Mouse (Mus musculus) gastrocnemius, adult 8-10 months (tissue): ENCODE results near the gene Wt1. TPM values are rescaled to one million over a fixed set of nuclear protein-coding genes. Genes with fewer than 3 reads are reported as not detected.

Experiments
- DNase-seq, 2 experiments: peaks; one replicate each; pipeline ENCODE4 v3.0.0; 2022; ENCODE audit warnings: low spot score in 2 of 2
- total RNA-seq, 4 experiments: library from RNA; stranded (reverse); gene quantifications; 2 replicates each; pipeline ENCODE4 v1.2.4; 2022

Gene Wt1
- total RNA-seq, 4 experiments from 2014 or later = not detected

GRCm38 (mm10) chr2:105182501-105182900 lies 56.2 kb downstream of the Wt1 start:
- DNase-seq = no peak

GRCm38 (mm10) chr2:105185140-105185539 lies 58.8 kb downstream of the Wt1 start:
- no peak for DNase-seq

GRCm38 (mm10) chr2:105185768-105186529 lies 59.6 kb downstream of the Wt1 start:
- no peak for DNase-seq

DNA sequence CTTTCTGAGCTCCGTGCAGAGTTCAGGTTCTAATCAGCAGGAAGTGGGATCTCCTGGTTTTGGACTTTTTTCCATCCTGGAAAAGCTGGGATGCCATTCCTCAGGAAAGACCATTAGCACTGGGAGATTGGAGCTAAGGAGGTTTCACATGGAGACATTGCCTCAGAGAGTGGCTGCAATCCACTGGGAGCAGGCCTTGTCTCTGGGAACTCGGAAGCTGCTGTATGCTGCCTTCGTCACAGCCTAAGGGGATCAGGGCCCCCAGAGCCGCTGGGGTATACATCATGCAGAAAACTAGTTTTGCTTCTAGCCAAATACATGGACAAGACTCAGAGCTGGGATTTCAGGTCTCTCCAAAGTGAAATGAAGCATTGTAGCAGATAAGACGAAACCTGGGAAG lies 60.3 kb downstream of the Wt1 start:
- no peak for DNase-seq

GRCm38 (mm10) chr2:105188182-105188581 lies 61.9 kb downstream of the Wt1 start:
- DNase-seq = no peak

DNA sequence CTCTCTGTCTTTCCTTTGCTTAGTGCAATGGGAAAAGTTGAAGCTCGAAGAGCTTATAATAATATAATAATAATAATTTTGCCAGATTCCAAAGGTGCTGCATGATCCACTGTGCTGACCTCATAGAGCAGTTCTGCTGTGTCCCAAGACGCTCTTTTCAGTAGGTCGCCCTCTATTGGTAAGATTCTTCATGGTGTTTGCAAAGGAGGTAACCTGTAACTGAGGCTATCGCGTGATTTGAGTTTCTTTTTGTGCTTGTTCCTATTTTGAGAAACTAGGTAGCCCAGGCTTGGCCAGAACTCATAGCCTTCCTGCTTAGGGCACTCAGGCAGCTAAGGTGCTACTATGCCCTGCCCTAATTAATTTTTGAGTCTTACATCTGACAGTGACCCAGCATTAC lies 63.0 kb downstream of the Wt1 start:
- no peak for DNase-seq

GRCm38 (mm10) chr2:105200152-105200551 lies 73.8 kb downstream of the Wt1 start:
- no peak for DNase-seq

- DNase-seq = no peak
Observed at GRCm38 (mm10) chr2:105206563-105207174, 80.3 kb downstream of the Wt1 start.

GRCm38 (mm10) chr2:105212839-105213238 lies 86.5 kb downstream of the Wt1 start:
- no peak for DNase-seq

GRCm38 (mm10) chr2:105215914-105216313 lies 89.6 kb downstream of the Wt1 start:
- no peak for DNase-seq

DNA sequence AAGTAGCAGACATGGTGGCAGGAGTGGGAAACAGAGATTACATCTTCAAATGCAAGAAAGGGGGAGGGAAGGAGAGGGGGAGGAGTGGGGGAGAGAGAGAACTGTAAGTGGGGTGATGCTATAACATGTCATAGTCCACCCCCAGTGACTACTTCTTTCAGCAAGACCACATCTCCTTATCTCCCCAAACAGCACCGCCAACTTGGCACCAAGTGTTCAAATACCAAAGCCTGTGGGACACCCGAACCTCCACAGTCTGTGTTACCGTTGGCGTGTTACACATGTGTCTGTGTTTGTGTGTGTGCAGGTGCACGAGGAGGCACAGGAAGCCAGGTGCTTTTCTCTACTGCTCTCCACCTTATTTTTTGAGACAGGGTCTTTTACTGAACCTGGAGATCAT lies 92.9 kb downstream of the Wt1 start:
- DNase-seq = no peak

GRCm38 (mm10) chr2:105219664-105220063 lies 93.3 kb downstream of the Wt1 start:
- DNase-seq = no peak

- DNase-seq = no peak
Observed at GRCm38 (mm10) chr2:105220738-105221303, 94.5 kb downstream of the Wt1 start.

Other genes starting within 250 kb of the Wt1 start
- 100 to 1,000 TPM in 3 of 4 experiments, 10 to 100 TPM in 1; 97.1 to 112 (median 104) TPM for gene Eif3m, start 109.4 kb upstream of the Wt1 start, total RNA-seq
- not detected for gene Gm11060, start 34.5 kb upstream of the Wt1 start, total RNA-seq
- not detected for gene Them7, start 97.8 kb downstream of the Wt1 start, total RNA-seq